Mouse (Mus musculus) brown adipose tissue, adult 24 weeks (tissue): ENCODE data around the gene Fer. TPM values are rescaled to one million over a fixed set of nuclear protein-coding genes. Genes with fewer than 3 reads are reported as not detected.

Experiments used
- H3K27ac ChIP-seq: fragments of 200-500 bp; replicated peaks from 2 replicates; pipeline ENCODE4 v1.5.1; 2012; ENCODE audit warnings: low read depth, mild to moderate bottlenecking, low read length
- H3K4me1 ChIP-seq: fragments of 200-500 bp; 2 replicates; pipeline ENCODE4 v1.6.1; 2012; ENCODE audit warnings: low read length, mixed read lengths; ENCODE audit not compliant: control insufficient read depth, insufficient read depth, insufficient read length
- H3K4me3 ChIP-seq: fragments of 200-500 bp; 2 replicates; pipeline ENCODE4 v1.5.1; 2012; ENCODE audit warnings: low read depth, mild to moderate bottlenecking, low read length, moderate library complexity; ENCODE audit not compliant: insufficient read depth
- polyA plus RNA-seq: library from polyadenylated mRNA; stranded (reverse); fragments of >200 nt; gene quantifications from 2 replicates; pipeline ENCODE4 v1.2.4, GENCODE M21; 2012; ENCODE audit not compliant: missing spikeins, insufficient read depth, insufficient read length

Fer gene
- polyA plus RNA-seq, 1 experiment, result 10.2 TPM

- no peaks in the 10 kb centered on the region for H3K4me1 ChIP-seq
- H3K27ac ChIP-seq, result no peak overlapping the region
- H3K4me3 ChIP-seq, result no peak overlapping the region
Observed at GRCm38 (mm10) chr17:64146409-64146808, 283.5 kb downstream of the Fer start.

- Histone ChIP-seq H3K4me3 (no peak overlapping the region), H3K27ac (no peak overlapping the region), H3K4me1 (no peaks in the 10 kb centered on the region)
Observed at GRCm38 (mm10) chr17:64150717-64151116, 287.9 kb downstream of the Fer start.

DNA sequence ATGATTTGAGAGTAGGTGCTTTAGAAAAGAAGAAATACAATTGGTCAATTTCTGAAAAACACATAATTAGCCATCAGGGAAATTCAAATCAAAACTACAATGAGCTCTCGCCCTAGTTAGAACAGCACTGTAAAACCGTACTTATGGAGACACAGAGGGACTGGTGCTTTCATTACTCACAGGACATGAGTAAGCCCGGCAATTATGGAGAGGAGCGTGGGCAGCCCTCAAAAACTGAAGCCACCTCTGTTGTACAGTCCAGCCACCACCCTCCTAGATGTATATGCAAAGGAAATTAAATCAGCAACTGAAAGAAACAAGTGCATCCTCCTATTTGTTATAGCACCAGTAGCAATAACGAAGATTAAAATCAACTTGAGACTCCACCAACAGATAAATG lies 304.9 kb downstream of the Fer start:
- Histone ChIP-seq H3K4me1 (no peaks in the 10 kb centered on the region), H3K4me3 (no peak overlapping the region), H3K27ac (no peak overlapping the region)

DNA sequence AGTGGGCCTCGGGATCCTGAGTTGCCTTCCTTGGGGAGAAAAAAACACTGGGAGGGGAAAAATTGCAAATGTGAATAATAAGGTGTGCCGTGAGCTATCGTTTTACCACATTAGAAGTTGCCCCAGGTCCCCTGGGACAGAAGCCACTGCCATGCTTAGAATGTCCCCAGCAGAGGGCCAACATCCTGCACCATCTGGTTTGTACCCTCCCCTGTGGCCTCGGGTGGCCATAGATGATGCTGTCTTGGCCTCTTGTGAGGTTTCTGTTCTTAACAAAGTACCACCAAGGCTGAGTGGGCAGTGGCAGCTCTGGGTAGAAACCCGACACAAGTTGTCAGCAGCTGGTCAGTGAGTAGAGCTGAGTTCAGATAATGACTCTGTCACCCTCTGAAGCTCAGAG lies 307.2 kb downstream of the Fer start:
- H3K4me1 ChIP-seq, result no peaks in the 10 kb centered on the region

GRCm38 (mm10) chr17:64172474-64172873 lies 309.6 kb downstream of the Fer start:
- no peaks in the 10 kb centered on the region for H3K4me1 ChIP-seq
- H3K4me3 ChIP-seq, result no peak overlapping the region
- no peak overlapping the region for H3K27ac ChIP-seq

More for the DNA sequence above, 307.2 kb downstream of the Fer start:
- Histone ChIP-seq H3K27ac (no peak overlapping the region), H3K4me3 (no peak overlapping the region)

GRCm38 (mm10) chr17:64180546-64180945 lies 317.7 kb downstream of the Fer start:
- no peak overlapping the region for H3K4me3 ChIP-seq
- no peak overlapping the region for H3K27ac ChIP-seq
- no peaks in the 10 kb centered on the region for H3K4me1 ChIP-seq

DNA sequence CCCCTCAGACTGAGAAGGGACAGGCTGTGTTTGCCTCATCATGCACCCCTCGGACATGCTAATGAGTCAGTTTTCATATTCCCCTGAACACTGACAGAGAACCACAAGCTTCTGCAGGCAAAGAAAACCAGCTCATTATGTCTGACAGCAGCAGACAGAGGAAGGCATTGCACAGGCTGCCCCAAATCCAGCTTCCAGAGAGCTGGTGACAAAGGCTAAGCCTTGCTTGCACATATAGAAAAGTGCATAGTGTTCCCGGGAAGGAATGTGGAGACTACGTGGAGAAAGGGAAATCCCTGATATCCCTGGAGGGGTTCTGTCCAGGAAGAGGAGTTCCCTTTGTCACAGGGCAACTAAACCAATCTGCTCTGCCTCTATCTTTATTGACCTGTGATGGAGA lies 318.4 kb downstream of the Fer start:
- Histone ChIP-seq H3K27ac (no peak overlapping the region), H3K4me3 (no peak overlapping the region), H3K4me1 (no peaks in the 10 kb centered on the region)

DNA sequence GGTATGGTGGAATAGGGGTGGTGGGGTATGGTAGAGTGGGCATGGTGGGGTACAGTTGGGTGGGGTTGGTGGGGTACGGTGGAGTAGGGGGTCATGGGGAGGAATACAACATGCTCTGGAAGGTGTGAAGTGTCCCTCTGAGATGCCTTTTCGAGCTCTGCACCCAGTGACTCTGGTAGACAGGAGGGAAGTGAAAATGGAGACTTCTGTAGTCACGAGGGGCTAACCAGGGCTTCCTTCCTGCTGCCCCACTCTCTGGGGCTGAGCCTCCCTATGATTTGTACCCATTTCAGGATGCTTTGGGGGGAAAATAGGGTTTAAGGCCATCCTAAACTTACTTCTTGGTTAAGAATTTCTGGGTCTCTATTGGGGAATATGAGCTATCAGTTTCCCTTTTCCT lies 319.7 kb downstream of the Fer start:
- Histone ChIP-seq H3K27ac (no peak overlapping the region), H3K4me3 (no peak overlapping the region), H3K4me1 (no peaks in the 10 kb centered on the region)

- Histone ChIP-seq H3K4me3 (no peak overlapping the region), H3K4me1 (no peaks in the 10 kb centered on the region)
Observed at GRCm38 (mm10) chr17:64183196-64183595, 320.3 kb downstream of the Fer start.

More at GRCm38 (mm10) chr17:64183196-64183595, 320.3 kb downstream of the Fer start:
- no peak overlapping the region for H3K27ac ChIP-seq

Other genes with a start within 250 kb of the Fer start
- gene A930002H24Rik, start 729 bp downstream of the Fer start, polyA plus RNA-seq, result not detected in 2 replicates